Mouse (Mus musculus) MEL (cell line): ENCODE data around the gene Papss1. TPM values are rescaled to one million over a fixed set of nuclear protein-coding genes. Genes with fewer than 3 reads are reported as not detected.

Experiments
- DNase-seq: peaks from one replicate; pipeline ENCODE4 v3.0.0; 2011; ENCODE audit warnings: low read depth, low spot score
- H3K27ac ChIP-seq: 2 replicates; pipeline ENCODE4 v1.5.1; 2012; ENCODE audit warnings: low read depth, mild to moderate bottlenecking, control low read depth, low read length, moderate library complexity; ENCODE audit not compliant: control insufficient read depth
- H3K27me3 ChIP-seq, 2 experiments: fragments of 150-350 bp in 1 of 2; sonication (generic) in 1 of 2; 2 replicates each; pipeline ENCODE4 v1.6.1; 2012; ENCODE audit warnings: low read length in 2 of 2, mild to moderate bottlenecking in 2 of 2, improper control_type of control experiment in 1 of 2, moderate library complexity in 1 of 2; ENCODE audit not compliant: insufficient read depth in 2 of 2, control insufficient read depth in 1 of 2
- H3K36me3 ChIP-seq, 2 experiments: 2 replicates each; pipeline ENCODE4 v1.6.1; 2012 to 2014; ENCODE audit warnings: low read length in 2 of 2, improper control_type of control experiment in 1 of 2, inconsistent platforms in 1 of 2, mild to moderate bottlenecking in 1 of 2; ENCODE audit not compliant: insufficient read depth in 2 of 2, control insufficient read depth in 1 of 2
- H3K4me1 ChIP-seq, 2 experiments: fragments of 150-350 bp in 1 of 2; sonication (generic) in 1 of 2; 2 replicates each; pipeline ENCODE4 v1.6.1; 2012; ENCODE audit warnings: low read length in 2 of 2, improper control_type of control experiment in 1 of 2, mild to moderate bottlenecking in 1 of 2; ENCODE audit not compliant: insufficient read depth in 2 of 2, control insufficient read depth in 1 of 2
- H3K4me3 ChIP-seq, 2 experiments: fragments of 150-350 bp in 1 of 2; sonication (generic) in 1 of 2; 2 replicates each; pipeline ENCODE4 v1.5.1; 2012; ENCODE audit warnings: low read depth in 2 of 2, low read length in 2 of 2, mild to moderate bottlenecking in 2 of 2, moderate library complexity in 2 of 2, control low read depth in 1 of 2, improper control_type of control experiment in 1 of 2; ENCODE audit not compliant: control insufficient read depth in 1 of 2, insufficient read depth in 1 of 2
- H3K79me2 ChIP-seq: 2 replicates; pipeline ENCODE4 v1.6.1; 2012; ENCODE audit warnings: mild to moderate bottlenecking, low read length, moderate library complexity; ENCODE audit not compliant: control insufficient read depth, poor library complexity, insufficient read depth
- H3K9ac ChIP-seq: 2 replicates; pipeline ENCODE4 v1.6.1; 2012; ENCODE audit warnings: low read depth, mild to moderate bottlenecking, control low read depth, low read length, moderate library complexity; ENCODE audit not compliant: control insufficient read depth, poor library complexity, severe bottlenecking
- H3K9me3 ChIP-seq: fragments of 150-350 bp; sonication (generic); replicated peaks from 2 replicates; pipeline ENCODE4 v1.6.1; 2012; ENCODE audit warnings: mild to moderate bottlenecking, low read length, improper control_type of control experiment, moderate library complexity; ENCODE audit not compliant: insufficient read depth
- CHD1 ChIP-seq: IDR thresholded peaks from 2 replicates; pipeline ENCODE4 v1.6.1; 2012; ENCODE audit warnings: low read depth, mild to moderate bottlenecking, inconsistent platforms, low read length, improper control_type of control experiment
- CHD2 ChIP-seq: IDR thresholded peaks from 2 replicates; pipeline ENCODE4 v1.6.1; 2011; ENCODE audit warnings: low read length, improper control_type of control experiment
- EP300 ChIP-seq, 2 experiments: IDR thresholded peaks; 2 replicates each; pipeline ENCODE4 v1.6.1; 2011; ENCODE audit warnings: improper control_type of control experiment in 2 of 2, low read length in 2 of 2, low read depth in 1 of 2, mild to moderate bottlenecking in 1 of 2
- GABPA ChIP-seq: IDR thresholded peaks from 2 replicates; pipeline ENCODE4 v1.6.1; 2012; ENCODE audit warnings: low read depth, mild to moderate bottlenecking, inconsistent platforms, low read length, improper control_type of control experiment, moderate library complexity
- GATA1 ChIP-seq: IDR thresholded peaks from 2 replicates; pipeline ENCODE4 v1.6.1; 2011; ENCODE audit warnings: low read depth, low read length, improper control_type of control experiment
- HCFC1 ChIP-seq: IDR thresholded peaks from 2 replicates; pipeline ENCODE4 v1.6.1; 2012; ENCODE audit warnings: low read depth, mild to moderate bottlenecking, inconsistent platforms, low read length, improper control_type of control experiment, moderate library complexity
- KAT2A ChIP-seq: conservative IDR thresholded peaks from 2 replicates; pipeline ENCODE4 v1.6.1; 2012; ENCODE audit warnings: low read depth, low read length, improper control_type of control experiment, inconsistent platforms
- MAX ChIP-seq: IDR thresholded peaks from 2 replicates; pipeline ENCODE4 v1.6.1; 2011; ENCODE audit warnings: low read length, improper control_type of control experiment
- MEF2A ChIP-seq: IDR thresholded peaks from 2 replicates; pipeline ENCODE4 v1.6.1; 2014; ENCODE audit warnings: low read depth, mild to moderate bottlenecking, inconsistent platforms, low read length, improper control_type of control experiment; ENCODE audit not compliant: poor library complexity, insufficient replicate concordance, severe bottlenecking; ENCODE audit errors: extremely low read depth
- POLR2AphosphoS2 ChIP-seq: IDR thresholded peaks from 2 replicates; pipeline ENCODE4 v1.6.1; 2011; ENCODE audit warnings: low read length, improper control_type of control experiment
- SIN3A ChIP-seq: IDR thresholded peaks from 2 replicates; pipeline ENCODE4 v1.6.1; 2012; ENCODE audit warnings: low read length, improper control_type of control experiment, inconsistent platforms
- USF1 ChIP-seq: IDR thresholded peaks from 2 replicates; pipeline ENCODE4 v1.6.1; 2014; ENCODE audit warnings: low read depth, mild to moderate bottlenecking, inconsistent platforms, low read length, improper control_type of control experiment, moderate library complexity
- USF2 ChIP-seq, 2 experiments: IDR thresholded peaks; 2 replicates each; pipeline ENCODE4 v1.6.1; 2011 to 2012; ENCODE audit warnings: improper control_type of control experiment in 2 of 2, low read length in 2 of 2, borderline replicate concordance in 1 of 2, inconsistent platforms in 1 of 2, low read depth in 1 of 2, mild to moderate bottlenecking in 1 of 2; ENCODE audit not compliant: insufficient read depth in 1 of 2
- polyA plus RNA-seq, 2 experiments: library from polyadenylated mRNA; stranded (reverse) in 1 of 2; unstranded in 1 of 2; fragments of >175 nt in 1 of 2; fragments of >200 nt in 1 of 2; gene quantifications; 2 replicates each; pipeline versions ENCODE4 v1.2.1 to v1.2.4; 2012; ENCODE audit warnings: low replicate concordance in 2 of 2, low read depth in 1 of 2; ENCODE audit not compliant: insufficient read length in 2 of 2, insufficient read depth in 1 of 2, missing spikeins in 1 of 2
- total RNA-seq: library from RNA; depleted of rRNA; stranded (reverse); fragments of 300-350 nt; gene quantifications from 2 replicates; pipeline ENCODE4 v1.2.3, GENCODE M21; 2012; rRNA removed

Papss1 gene
- total and polyA plus RNA-seq, 3 experiments, result 27.7 to 36.2 TPM; not detected in 1

- H3K4me1 ChIP-seq, result no peaks in the 10 kb centered on the region
These were observed 126.6 kb downstream of the Papss1 start for GRCm38 (mm10) chr3:131691202-131691601.

More at GRCm38 (mm10) chr3:131691202-131691601, 126.6 kb downstream of the Papss1 start:
- Histone ChIP-seq H3K27me3 (no peaks in the 10 kb centered on the region), H3K27ac (no peak overlapping the region), H3K36me3 (no peaks in the 10 kb centered on the region), H3K4me3 (no peak overlapping the region), H3K9me3 (no peaks in the 10 kb centered on the region), H3K9ac (no peak overlapping the region), H3K79me2 (no peaks in the 10 kb centered on the region)
- no peak for DNase-seq
- TF ChIP-seq USF1, result no peak
- no peak for TF ChIP-seq MAX
- TF ChIP-seq GABPA, result no peak
- TF ChIP-seq SIN3A, result no peak
- no peak for TF ChIP-seq EP300 (IDR thresholded peaks at IDR 0.05; ENCODE audit: low read depth in 1 of 2, low read length in 2 of 2)
- no peak for TF ChIP-seq CHD1
- no peak for TF ChIP-seq CHD2
- no peak for TF ChIP-seq USF2 (IDR thresholded peaks at IDR 0.05; ENCODE audit: borderline replicate concordance in 1 of 2, insufficient read depth in 1 of 2, low read depth in 1 of 2, low read length in 2 of 2)
- TF ChIP-seq POLR2AphosphoS2, result no peak
- TF ChIP-seq HCFC1, result no peak
- no peak for TF ChIP-seq KAT2A
- TF ChIP-seq MEF2A, result no peak
- TF ChIP-seq GATA1, result no peak

Other genes starting within 250 kb of the Papss1 start
- gene Sgms2, start 73.4 kb upstream of the Papss1 start, total RNA-seq, result not detected in 2 replicates
- not detected for gene Sgms2, start 73.4 kb upstream of the Papss1 start, polyA plus RNA-seq